Mouse (Mus musculus): Measurements from ENCODE around the gene Taf8. TPM values are rescaled to one million over a fixed set of nuclear protein-coding genes. Genes with fewer than 3 reads are reported as not detected.
A peak's percentile ranks its signal among the peaks of the same experiment; 100 is the strongest.

The Taf8 gene
- total and polyA plus RNA-seq, 2 experiments from 2014 or later: 11.8 to 17.9 TPM

DNA sequence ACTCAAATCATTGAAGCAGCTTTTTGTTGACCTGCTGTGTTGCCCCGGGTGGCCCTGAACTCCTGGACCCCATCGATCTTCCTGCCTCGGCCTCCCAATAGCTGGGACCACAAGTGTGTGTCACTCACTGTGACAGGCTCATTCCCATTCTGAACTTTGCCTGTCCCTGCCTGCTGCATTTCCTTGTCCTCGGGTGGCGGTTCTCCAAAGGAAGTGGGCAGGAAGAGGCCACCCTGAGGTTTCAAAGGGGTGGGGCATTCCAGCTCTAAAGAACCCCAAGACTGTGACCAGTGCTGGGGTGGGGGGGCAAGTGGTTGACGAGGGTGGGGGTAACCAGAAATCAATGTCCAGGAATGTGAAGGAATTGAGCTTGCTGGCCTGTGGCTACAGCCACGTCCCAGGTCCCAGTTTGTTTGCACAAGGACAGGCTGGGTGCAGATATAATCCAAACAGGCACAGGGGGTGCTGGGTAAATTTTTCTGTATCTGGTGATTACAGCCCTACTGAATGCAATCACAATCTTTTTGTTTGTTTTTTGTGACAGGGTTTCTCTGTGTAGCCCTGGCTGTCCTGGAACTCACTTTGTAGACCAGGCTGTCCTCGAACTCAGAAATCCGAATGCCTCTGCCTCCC, 62.6 kb downstream of the Taf8 start:
- Histone ChIP-seq H3K9me3 (ENCODE audit: low read length) (no peaks in the 10 kb centered on the region), H3K36me3 (ENCODE audit: insufficient read depth, low read length) (no peaks in the 10 kb centered on the region), H3K27me3 (ENCODE audit: insufficient read depth, low read length) (peaks cover 8% of the 10 kb centered on the region), H3K4me1 (ENCODE audit: insufficient read depth, low read length) (peaks cover 6% of the 10 kb centered on the region; the same call in 1 of the 2 replicates), H3K4me3 (ENCODE audit: low read length) (no peak overlapping the region), H3K27ac (no peak overlapping the region), H3K9ac (replicated peaks; ENCODE audit: low read length) (no peak overlapping the region), H3K4me2 (ENCODE audit: low read depth, low read length) (no peak overlapping the region)
- ATAC-seq (no peak), DNase-seq (ENCODE audit: low spot score) (no peak)
- 52% methylated on average over 9 of the region's 9 CpGs for WGBS
- no peak for TF ChIP-seq CTCF (IDR thresholded peaks at IDR 0.05; ENCODE audit: low read depth)

DNA sequence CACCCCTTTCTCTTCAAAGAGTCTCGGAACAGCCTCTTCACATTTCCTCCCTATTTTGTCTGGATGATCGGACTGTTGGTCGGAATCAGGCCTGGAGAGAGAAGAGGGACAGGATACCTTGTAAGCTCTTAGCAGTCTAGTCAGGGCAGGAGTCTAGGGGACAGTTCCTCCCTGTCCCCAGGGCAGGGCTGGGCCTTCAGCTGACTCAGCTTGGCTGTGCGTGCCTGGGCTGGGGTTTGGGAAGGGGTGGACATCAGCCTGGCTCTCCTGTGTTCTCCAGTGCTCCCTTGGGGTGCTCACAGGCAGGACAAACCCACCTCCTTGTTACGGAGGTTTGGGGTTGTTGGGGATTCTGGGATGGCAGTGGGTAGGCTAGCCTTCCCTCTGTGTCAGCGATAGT, 63.5 kb downstream of the Taf8 start:
- no peak overlapping the region for H3K4me2 ChIP-seq (ENCODE audit: low read depth, low read length)
- peaks cover 8% of the 10 kb centered on the region for H3K27me3 ChIP-seq (ENCODE audit: insufficient read depth, low read length)
- 68% methylated on average over 6 of the region's 6 CpGs for WGBS
- H3K4me3 ChIP-seq (ENCODE audit: low read length): no peak overlapping the region
- no peaks in the 10 kb centered on the region for H3K9me3 ChIP-seq (ENCODE audit: low read length)
- H3K36me3 ChIP-seq (ENCODE audit: insufficient read depth, low read length): no peaks in the 10 kb centered on the region
- no peak overlapping the region for H3K27ac ChIP-seq
- ATAC-seq: no peak
- peaks cover 6% of the 10 kb centered on the region; the same call in 1 of the 2 replicates for H3K4me1 ChIP-seq (ENCODE audit: insufficient read depth, low read length)
- no peak for TF ChIP-seq CTCF (IDR thresholded peaks at IDR 0.05; ENCODE audit: low read depth)
- DNase-seq (ENCODE audit: low spot score): no peak
- H3K9ac ChIP-seq (replicated peaks; ENCODE audit: low read length): no peak overlapping the region

DNA sequence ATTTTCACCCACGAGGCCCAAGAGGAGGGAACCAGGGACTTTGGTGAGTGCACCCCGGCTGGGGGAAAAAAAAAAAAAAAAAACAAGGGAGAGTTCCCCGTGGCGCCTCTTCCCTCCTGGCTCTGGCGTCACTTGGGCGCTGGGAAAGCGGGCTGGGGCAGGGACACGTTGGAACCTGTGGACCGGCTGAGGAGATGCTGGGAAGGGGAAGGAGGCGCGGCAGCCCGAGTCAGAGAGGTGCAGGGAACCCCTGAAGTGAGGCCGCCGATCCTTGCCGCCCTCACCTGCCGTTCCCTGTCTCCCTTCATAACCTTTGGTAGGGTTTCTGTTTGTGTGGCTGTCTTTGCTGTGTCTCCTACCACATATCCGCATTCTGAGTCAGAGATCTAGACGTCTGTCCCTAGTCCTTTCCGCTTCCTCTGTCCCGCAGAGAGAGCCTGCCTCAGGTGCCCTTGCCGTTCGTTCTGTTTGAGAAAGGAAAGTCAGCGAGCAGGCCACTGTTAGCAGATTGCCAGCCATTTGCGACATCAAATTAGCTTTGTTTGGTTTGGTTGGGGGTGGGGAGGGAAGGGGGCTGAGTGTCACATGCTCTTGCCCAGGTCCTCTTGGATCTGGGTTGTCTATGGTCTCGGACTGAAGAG, 65.1 kb downstream of the Taf8 start, which contains the start of gene 1700001C19Rik:
TSS of gene 1700001C19Rik (minus strand) at position 470 of the 641 bp plus-strand sequence.
- WGBS: 8% methylated on average over 23 of the region's 25 CpGs
- Histone ChIP-seq H3K4me3 (ENCODE audit: low read length) (peak within 1 kb of the TSS; percentile 42), H3K27ac (no peak within 1 kb of the TSS), H3K9me3 (ENCODE audit: low read length) (no peaks in the 10 kb centered on the region), H3K9ac (replicated peaks; ENCODE audit: low read length) (no peak within 1 kb of the TSS; the same call in 1 of the 2 replicates), H3K4me1 (ENCODE audit: insufficient read depth, low read length) (peaks cover 6% of the 10 kb centered on the region; the same call in 1 of the 2 replicates), H3K27me3 (ENCODE audit: insufficient read depth, low read length) (peaks cover 8% of the 10 kb centered on the region), H3K36me3 (ENCODE audit: insufficient read depth, low read length) (no peaks in the 10 kb centered on the region), H3K4me2 (ENCODE audit: low read depth, low read length) (peak within 1 kb of the TSS; percentile 70)
- ATAC-seq: no peak
- DNase-seq (ENCODE audit: low spot score): no peak
- no peak for TF ChIP-seq CTCF (IDR thresholded peaks at IDR 0.05; ENCODE audit: low read depth)

DNA sequence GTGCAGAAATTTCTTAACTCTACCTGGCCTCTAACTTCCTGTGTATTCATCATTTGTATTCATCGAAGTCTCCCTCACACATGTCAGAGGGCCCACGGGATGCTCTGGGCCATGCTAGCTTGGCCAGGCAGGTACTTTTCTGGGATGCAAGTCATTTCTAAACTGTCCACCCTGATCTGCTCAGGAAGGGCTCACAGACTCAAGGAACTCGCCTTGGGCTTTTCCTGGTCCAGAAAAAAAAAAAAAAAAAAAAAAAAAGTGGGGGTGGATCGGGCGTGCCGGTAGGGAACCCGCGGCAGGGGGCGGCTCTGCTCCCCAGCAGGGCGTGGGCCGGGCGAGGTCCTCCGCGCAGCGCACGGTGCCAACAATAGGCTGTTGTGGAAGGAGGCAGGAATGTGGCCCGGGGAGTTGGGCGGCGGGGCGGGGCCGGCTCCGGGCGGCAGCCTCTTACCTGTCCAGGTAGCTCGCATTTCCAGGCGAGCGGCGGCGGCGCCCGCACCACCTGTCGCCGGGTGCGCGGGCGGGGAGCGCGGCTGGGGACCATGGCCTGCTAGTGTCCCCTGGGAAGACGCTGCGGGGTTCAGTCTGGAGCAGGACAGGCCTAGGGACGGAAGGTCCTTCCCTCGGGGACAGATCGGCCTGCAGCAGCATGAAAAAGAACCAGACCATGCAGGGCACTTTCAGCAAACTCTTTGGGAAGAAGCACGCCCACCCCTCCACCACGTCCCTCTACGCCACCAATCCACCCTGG, 65.8 kb downstream of the Taf8 start, which contains the start of gene AI661453:
TSS of gene AI661453 (plus strand) at position 460 of the 751 bp plus-strand sequence.
- no peak for ATAC-seq
- WGBS: 2% methylated on average over 45 of the region's 45 CpGs

More for the DNA sequence above, 65.8 kb downstream of the Taf8 start, which contains the start of gene AI661453:
- peak within 1 kb of the TSS; percentile 42 for H3K4me3 ChIP-seq (ENCODE audit: low read length)
- H3K27me3 ChIP-seq (ENCODE audit: insufficient read depth, low read length): peaks cover 8% of the 10 kb centered on the region
- H3K4me1 ChIP-seq (ENCODE audit: insufficient read depth, low read length): peaks cover 6% of the 10 kb centered on the region; the same call in 1 of the 2 replicates
- H3K9me3 ChIP-seq (ENCODE audit: low read length): no peaks in the 10 kb centered on the region
- H3K9ac ChIP-seq (replicated peaks; ENCODE audit: low read length): no peak within 1 kb of the TSS; the same call in 1 of the 2 replicates
- DNase-seq (ENCODE audit: low spot score): no peak
- TF ChIP-seq CTCF (IDR thresholded peaks at IDR 0.05; ENCODE audit: low read depth): no peak
- no peak within 1 kb of the TSS for H3K27ac ChIP-seq
- H3K36me3 ChIP-seq (ENCODE audit: insufficient read depth, low read length): no peaks in the 10 kb centered on the region
- peak within 1 kb of the TSS; percentile 70 for H3K4me2 ChIP-seq (ENCODE audit: low read depth, low read length)

Other genes with a start within 250 kb of the Taf8 start
- 26.6 and 32.9 TPM in 2 replicates for gene Mrps10, start 133.4 kb downstream of the Taf8 start, total RNA-seq (2014; rRNA removed)
- 76.9 and 84.9 TPM in 2 replicates for gene Mrps10, start 133.4 kb downstream of the Taf8 start, polyA plus RNA-seq (2015; fragmentation: Nextera tagmentation; extraction: Ambion mirVana)
- not detected in 2 replicates for gene Guca1b, start 116.9 kb downstream of the Taf8 start, total RNA-seq (2014; rRNA removed)
- 0.14 and 0.42 TPM in 2 replicates for gene Guca1b, start 116.9 kb downstream of the Taf8 start, polyA plus RNA-seq (2015; fragmentation: Nextera tagmentation; extraction: Ambion mirVana)
- 0.78 TPM in 1 of 2 replicates, not detected in the other for gene Guca1a, start 101.7 kb downstream of the Taf8 start, total RNA-seq (2014; rRNA removed)
- 0.69 and 1.4 TPM in 2 replicates for gene Guca1a, start 101.7 kb downstream of the Taf8 start, polyA plus RNA-seq (2015; fragmentation: Nextera tagmentation; extraction: Ambion mirVana)
- 0.52 and 2.7 TPM in 2 replicates for gene AI661453, start 65.7 kb downstream of the Taf8 start, total RNA-seq (2014; rRNA removed)
- 0.14 and 0.15 TPM in 2 replicates for gene AI661453, start 65.7 kb downstream of the Taf8 start, polyA plus RNA-seq (2015; fragmentation: Nextera tagmentation; extraction: Ambion mirVana)
- 1.7 TPM in 1 of 2 replicates, not detected in the other for gene 1700001C19Rik, start 64.9 kb downstream of the Taf8 start, total RNA-seq (2014; rRNA removed)
- 0.45 and 0.81 TPM in 2 replicates for gene 1700001C19Rik, start 64.9 kb downstream of the Taf8 start, polyA plus RNA-seq (2015; fragmentation: Nextera tagmentation; extraction: Ambion mirVana)
- 55.0 and 63.4 TPM in 2 replicates for gene Ccnd3, start 2.8 kb upstream of the Taf8 start, total RNA-seq (2014; rRNA removed)
- gene Ccnd3, start 2.8 kb upstream of the Taf8 start, polyA plus RNA-seq (2015; fragmentation: Nextera tagmentation; extraction: Ambion mirVana): 69.3 and 71.5 TPM in 2 replicates
- 20.2 and 25.7 TPM in 2 replicates for gene Bysl, start 109.2 kb upstream of the Taf8 start, total RNA-seq (2014; rRNA removed)
- gene Bysl, start 109.2 kb upstream of the Taf8 start, polyA plus RNA-seq (2015; fragmentation: Nextera tagmentation; extraction: Ambion mirVana): 25.3 and 27.1 TPM in 2 replicates
- 27.9 and 40.9 TPM in 2 replicates for gene Med20, start 109.3 kb upstream of the Taf8 start, total RNA-seq (2014; rRNA removed)
- 27.3 and 27.9 TPM in 2 replicates for gene Med20, start 109.3 kb upstream of the Taf8 start, polyA plus RNA-seq (2015; fragmentation: Nextera tagmentation; extraction: Ambion mirVana)
- 4.6 and 4.8 TPM in 2 replicates for gene Gm20517, start 109.3 kb upstream of the Taf8 start, total RNA-seq (2014; rRNA removed)
- gene Gm20517, start 109.3 kb upstream of the Taf8 start, polyA plus RNA-seq (2015; fragmentation: Nextera tagmentation; extraction: Ambion mirVana): 1.2 and 1.6 TPM in 2 replicates
- 20.7 and 25.5 TPM in 2 replicates for gene Usp49, start 128.4 kb upstream of the Taf8 start, total RNA-seq (2014; rRNA removed)
- 4.2 and 4.9 TPM in 2 replicates for gene Usp49, start 128.4 kb upstream of the Taf8 start, polyA plus RNA-seq (2015; fragmentation: Nextera tagmentation; extraction: Ambion mirVana)
- 158 and 198 TPM in 2 replicates for gene Tomm6, start 186.1 kb upstream of the Taf8 start, total RNA-seq (2014; rRNA removed)
- gene Tomm6, start 186.1 kb upstream of the Taf8 start, polyA plus RNA-seq (2015; fragmentation: Nextera tagmentation; extraction: Ambion mirVana): 343 and 371 TPM in 2 replicates
- gene Frs3, start 186.7 kb upstream of the Taf8 start, total RNA-seq (2014; rRNA removed): 143 and 153 TPM in 2 replicates
- gene Frs3, start 186.7 kb upstream of the Taf8 start, polyA plus RNA-seq (2015; fragmentation: Nextera tagmentation; extraction: Ambion mirVana): 55.1 and 58.8 TPM in 2 replicates
- 5.5 and 8.3 TPM in 2 replicates for gene Gm21981, start 192.2 kb upstream of the Taf8 start, total RNA-seq (2014; rRNA removed)
- 0.79 and 0.85 TPM in 2 replicates for gene Gm21981, start 192.2 kb upstream of the Taf8 start, polyA plus RNA-seq (2015; fragmentation: Nextera tagmentation; extraction: Ambion mirVana)
- 2.2 TPM in 1 of 2 replicates, not detected in the other for gene Prickle4, start 192.4 kb upstream of the Taf8 start, total RNA-seq (2014; rRNA removed)
- gene Prickle4, start 192.4 kb upstream of the Taf8 start, polyA plus RNA-seq (2015; fragmentation: Nextera tagmentation; extraction: Ambion mirVana): 1.5 and 1.8 TPM in 2 replicates
- 0.21 TPM in 1 of 2 replicates, not detected in the other for gene Pgc, start 224.6 kb upstream of the Taf8 start, total RNA-seq (2014; rRNA removed)
- 0.14 and 0.42 TPM in 2 replicates for gene Pgc, start 224.6 kb upstream of the Taf8 start, polyA plus RNA-seq (2015; fragmentation: Nextera tagmentation; extraction: Ambion mirVana)
- 10.0 and 13.2 TPM in 2 replicates for gene Tfeb, start 234.7 kb upstream of the Taf8 start, total RNA-seq (2014; rRNA removed)
- gene Tfeb, start 234.7 kb upstream of the Taf8 start, polyA plus RNA-seq (2015; fragmentation: Nextera tagmentation; extraction: Ambion mirVana): 6.6 TPM in 2 replicates

Measured in hindbrain, postnatal 0 days (tissue).